Mouse (Mus musculus) ES-E14 (cell line): ENCODE data around the gene Clic6. TPM values are rescaled to one million over a fixed set of nuclear protein-coding genes. Genes with fewer than 3 reads are reported as not detected.

ENCODE experiments used
- DNase-seq: peaks from one replicate; pipeline ENCODE4 v3.0.0-alpha.2; 2013; ENCODE audit warnings: low read depth, low spot score
- H3K27ac ChIP-seq: 2 replicates; pipeline ENCODE4 v1.5.1; 2012; ENCODE audit warnings: low read depth, mild to moderate bottlenecking, low read length, moderate library complexity, mixed read lengths; ENCODE audit not compliant: poor library complexity, insufficient read depth, severe bottlenecking
- H3K36me3 ChIP-seq: 2 replicates; pipeline ENCODE4 v1.6.1; 2012; ENCODE audit warnings: mild to moderate bottlenecking, low read length, moderate library complexity, mixed read lengths; ENCODE audit not compliant: control insufficient read depth, poor library complexity, insufficient read depth, severe bottlenecking
- H3K4me1 ChIP-seq, 2 experiments: fragments of 150-350 bp in 1 of 2; sonication (generic) in 1 of 2; 2 replicates each; pipeline ENCODE4 v1.6.1; 2012; ENCODE audit warnings: low read length in 2 of 2, mild to moderate bottlenecking in 1 of 2, mixed read lengths in 1 of 2; ENCODE audit not compliant: control insufficient read depth in 2 of 2, insufficient read depth in 2 of 2, poor library complexity in 1 of 2
- H3K4me3 ChIP-seq, 2 experiments: fragments of 150-350 bp in 1 of 2; sonication (generic) in 1 of 2; 2 replicates each; pipeline ENCODE4 v1.5.1; 2012; ENCODE audit warnings: low read length in 2 of 2, low read depth in 1 of 2, mild to moderate bottlenecking in 1 of 2, mixed read lengths in 1 of 2; ENCODE audit not compliant: insufficient read depth in 1 of 2, poor library complexity in 1 of 2, severe bottlenecking in 1 of 2
- H3K9ac ChIP-seq: 2 replicates; pipeline ENCODE4 v1.6.1; 2012; ENCODE audit warnings: low read depth, mild to moderate bottlenecking, low read length, mixed read lengths; ENCODE audit not compliant: poor library complexity, insufficient read depth, severe bottlenecking
- H3K9me3 ChIP-seq: fragments of 150-350 bp; sonication (generic); 2 replicates; pipeline ENCODE4 v1.6.1; 2012; ENCODE audit warnings: low read depth, mild to moderate bottlenecking, low read length; ENCODE audit not compliant: control insufficient read depth, insufficient read depth
- CHD2 ChIP-seq: IDR thresholded peaks from 2 replicates; pipeline ENCODE4 v1.6.1; 2014; ENCODE audit warnings: mild to moderate bottlenecking, low read depth, low read length, inconsistent platforms
- HCFC1 ChIP-seq: IDR thresholded peaks from 2 replicates; pipeline ENCODE4 v1.6.1; 2012; ENCODE audit warnings: low read length, inconsistent platforms, borderline replicate concordance; ENCODE audit not compliant: insufficient read depth
- MAFK ChIP-seq: IDR thresholded peaks from 2 replicates; pipeline ENCODE4 v1.6.1; 2014; ENCODE audit warnings: mild to moderate bottlenecking, low read depth, low read length, inconsistent platforms; ENCODE audit not compliant: insufficient read depth
- ZC3H11A ChIP-seq: IDR thresholded peaks from 2 replicates; pipeline ENCODE4 v1.6.1; 2012; ENCODE audit warnings: low read depth, mild to moderate bottlenecking, inconsistent platforms, low read length, borderline replicate concordance
- ZNF384 ChIP-seq: IDR thresholded peaks from 2 replicates; pipeline ENCODE4 v1.6.1; 2012; ENCODE audit warnings: low read depth, low read length, inconsistent platforms
- in situ Hi-C, 2 experiments: fragments of 600-800 bp; cut with MboI; formaldehyde crosslinking; loops; one replicate each; pipeline ENCODE4 v1.15.1; 2025; ENCODE audit warnings: low sequenced_read_pairs in 2 of 2, inconsistent platforms in 1 of 2; ENCODE audit not compliant: unreplicated experiment in 2 of 2
- total RNA-seq: library from RNA; depleted of rRNA; stranded (reverse); fragments of 300-350 nt; gene quantifications from 2 replicates; pipeline ENCODE4 v1.2.3, GENCODE M21; 2012; rRNA removed

Clic6 gene
- total RNA-seq: 0.37 and 1.0 TPM in 2 replicates

DNA sequence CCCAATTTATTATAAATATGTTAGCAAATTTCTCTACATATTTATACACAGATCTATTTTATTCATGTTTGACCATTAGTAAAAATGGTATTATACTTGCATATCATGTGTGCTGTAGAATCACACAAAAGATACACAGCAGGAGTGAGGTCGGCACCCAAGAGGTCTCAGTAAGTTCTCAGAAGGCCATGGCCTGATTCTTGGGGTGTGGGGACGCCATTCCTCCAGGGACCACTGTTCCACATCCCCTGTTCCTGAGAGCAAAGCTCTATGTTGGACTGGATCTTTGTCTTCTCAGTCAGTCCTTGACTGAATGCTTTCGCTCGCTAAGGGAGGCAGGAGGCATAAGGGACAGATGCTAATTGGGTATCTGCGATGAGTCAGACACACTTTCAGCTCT, at the start of gene Clic6:
Gene Clic6, plus strand, starts transcription at position 301 of the 400 bp plus-strand sequence.
- Histone ChIP-seq H3K36me3 (no peaks in the 10 kb centered on the region), H3K4me1 (no peaks in the 10 kb centered on the region), H3K27ac (no peak within 1 kb of the TSS), H3K4me3 (no peak within 1 kb of the TSS), H3K9me3 (no peaks in the 10 kb centered on the region), H3K9ac (no peak within 1 kb of the TSS)
- no peak for TF ChIP-seq HCFC1
- TF ChIP-seq MAFK: no peak
- TF ChIP-seq CHD2: no peak
- no peak for TF ChIP-seq ZNF384
- in situ Hi-C loops: no loop called here
- no peak for DNase-seq

DNA sequence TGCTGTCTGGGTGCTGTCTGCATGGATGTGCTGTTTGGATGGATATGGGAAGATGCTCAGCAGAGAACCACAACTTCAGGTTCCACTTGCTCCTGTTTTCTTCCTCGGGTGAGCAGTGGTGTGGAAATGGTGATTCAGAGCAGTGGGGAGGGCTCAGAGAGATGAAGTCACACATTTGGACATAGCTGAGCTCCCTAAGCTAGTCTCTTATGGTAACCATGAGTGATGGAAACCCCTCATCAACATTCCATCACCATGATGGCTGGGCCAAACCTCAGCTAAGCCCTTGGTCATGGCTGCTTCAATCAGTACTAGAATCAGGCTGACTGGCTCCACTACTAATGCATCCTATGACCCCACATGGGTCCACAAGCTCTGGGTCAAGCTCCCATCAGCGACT, 45.8 kb upstream of the Clic6 start:
- H3K9me3 ChIP-seq: no peaks in the 10 kb centered on the region
- in situ Hi-C loops: no loop called here
- no peak for TF ChIP-seq ZC3H11A
- TF ChIP-seq CHD2: no peak
- no peaks in the 10 kb centered on the region; the same call in 1 of the 2 replicates for H3K36me3 ChIP-seq
- H3K4me3 ChIP-seq: no peak overlapping the region
- H3K4me1 ChIP-seq: no peaks in the 10 kb centered on the region
- H3K27ac ChIP-seq: no peak overlapping the region
- no peak overlapping the region for H3K9ac ChIP-seq
- no peak for DNase-seq

DNA sequence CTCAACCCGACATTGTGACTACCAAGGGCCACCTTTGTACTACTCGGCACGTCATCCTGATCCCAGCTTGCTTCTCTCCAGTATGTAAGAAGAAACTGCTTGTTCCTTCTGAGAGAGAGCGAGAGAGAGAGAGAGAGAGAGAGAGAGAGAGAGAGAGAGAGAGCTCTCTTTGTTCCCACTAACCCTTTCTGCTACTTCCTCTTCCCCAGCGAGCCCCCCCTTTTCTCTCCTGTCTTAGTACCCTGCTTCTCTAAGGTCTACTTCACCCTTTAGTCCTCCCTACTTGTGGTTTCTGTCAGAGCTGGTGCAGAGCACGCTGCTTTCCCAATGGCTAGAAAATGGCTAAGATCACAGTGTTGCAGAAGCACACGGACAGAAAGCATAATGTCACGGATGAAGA, 45.3 kb upstream of the Clic6 start:
- Histone ChIP-seq H3K27ac (no peak overlapping the region), H3K9me3 (no peaks in the 10 kb centered on the region), H3K4me3 (no peak overlapping the region), H3K4me1 (peaks cover 0 to 3% of the 10 kb centered on the region in 2 experiments; a peak in 1 of 4 replicates), H3K36me3 (no peaks in the 10 kb centered on the region), H3K9ac (no peak overlapping the region)
- no peak for TF ChIP-seq ZNF384
- no peak for TF ChIP-seq CHD2
- TF ChIP-seq ZC3H11A: no peak
- no peak for TF ChIP-seq HCFC1
- no peak for TF ChIP-seq MAFK
- in situ Hi-C loops: no loop called here
- no peak for DNase-seq

DNA sequence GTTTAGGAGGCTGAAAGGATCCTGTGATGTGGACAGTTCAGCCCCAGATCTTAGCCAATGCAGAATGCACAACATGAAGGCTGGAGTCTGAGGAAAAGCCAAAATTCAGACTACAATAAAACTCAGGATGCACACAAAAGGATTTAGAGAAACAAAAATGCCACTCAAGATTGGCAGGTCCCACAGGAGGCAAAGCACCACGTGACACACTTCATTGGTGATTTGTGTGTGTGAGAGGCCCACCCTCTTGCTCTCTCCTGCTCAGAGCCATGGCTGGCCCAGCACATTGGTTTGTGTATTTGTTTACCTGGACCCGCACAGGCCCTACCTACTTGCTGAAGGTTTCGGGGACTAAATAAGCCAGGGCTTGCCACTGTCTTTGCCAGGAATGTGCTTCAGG, 44.3 kb upstream of the Clic6 start:
- H3K27ac ChIP-seq: no peak overlapping the region
- no peaks in the 10 kb centered on the region for H3K36me3 ChIP-seq
- no peaks in the 10 kb centered on the region for H3K9me3 ChIP-seq
- no peak overlapping the region for H3K9ac ChIP-seq
- in situ Hi-C loops: no loop called here
- no peak for TF ChIP-seq CHD2
- no peak for TF ChIP-seq HCFC1
- no peak for TF ChIP-seq ZNF384
- no peak for TF ChIP-seq ZC3H11A
- no peak overlapping the region for H3K4me3 ChIP-seq
- no peak for DNase-seq
- H3K4me1 ChIP-seq: peaks cover 0 to 3% of the 10 kb centered on the region in 2 experiments; a peak in 1 of 4 replicates

DNA sequence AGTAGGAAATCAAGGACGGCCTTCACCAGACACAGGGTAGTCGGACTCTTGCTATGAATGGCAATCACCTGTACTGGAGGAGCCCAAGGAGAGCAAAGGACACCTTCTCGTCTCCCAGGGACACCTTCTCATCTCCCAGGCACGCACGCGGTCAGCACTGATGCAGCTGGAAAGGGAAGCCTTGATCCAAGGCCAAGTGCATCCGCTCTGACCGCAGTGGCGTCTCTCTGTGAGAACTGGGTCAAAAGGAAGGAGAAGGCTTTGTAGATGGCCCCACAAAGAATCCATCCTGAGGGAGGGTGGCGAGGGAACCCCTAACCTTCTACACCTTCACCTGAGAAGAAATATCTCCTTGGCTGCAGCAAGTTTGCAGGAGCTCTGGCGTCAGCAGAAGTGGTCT, 43.4 kb upstream of the Clic6 start:
- H3K27ac ChIP-seq: no peak overlapping the region
- peaks cover 0 to 3% of the 10 kb centered on the region in 2 experiments; a peak in 1 of 4 replicates for H3K4me1 ChIP-seq
- no peak overlapping the region for H3K9ac ChIP-seq
- H3K9me3 ChIP-seq: no peaks in the 10 kb centered on the region
- no peak overlapping the region for H3K4me3 ChIP-seq
- H3K36me3 ChIP-seq: no peaks in the 10 kb centered on the region
- DNase-seq: no peak
- in situ Hi-C loops: no loop called here
- TF ChIP-seq HCFC1 (no peak), ZC3H11A (no peak), CHD2 (no peak), ZNF384 (no peak), MAFK (no peak)
